Mouse (Mus musculus) C2C12 (cell line): ENCODE measurements around the gene Cib3. TPM values are rescaled to one million over a fixed set of nuclear protein-coding genes. Genes with fewer than 3 reads are reported as not detected.

Experiments
- H3K27me3 ChIP-seq: one replicate; pipeline ENCODE4 v1.6.1; 2011; ENCODE audit not compliant: control insufficient read depth, insufficient read depth, insufficient read length
- H3K36me3 ChIP-seq: one replicate; pipeline ENCODE4 v1.6.1; 2011; ENCODE audit not compliant: control insufficient read depth, insufficient read depth
- H3K4me3 ChIP-seq: one replicate; pipeline ENCODE4 v1.5.1; 2011; ENCODE audit warnings: mild to moderate bottlenecking, control low read depth; ENCODE audit not compliant: poor library complexity, insufficient read depth, severe bottlenecking
- H3K79me2 ChIP-seq: one replicate; pipeline ENCODE4 v1.6.1; 2011; ENCODE audit not compliant: control insufficient read depth, insufficient read depth
- H3K79me3 ChIP-seq: one replicate; pipeline ENCODE4 v1.6.1; 2011; ENCODE audit warnings: low read depth, control low read depth
- H3ac ChIP-seq: one replicate; pipeline ENCODE3; 2011; ENCODE audit warnings: low read depth; ENCODE audit not compliant: control insufficient read depth, insufficient read length
- CEBPB ChIP-seq: IDR thresholded peaks from one replicate; pipeline ENCODE4 v1.6.1; 2011; ENCODE audit warnings: low read depth, mild to moderate bottlenecking, control low read depth, moderate library complexity
- CTCF ChIP-seq: IDR thresholded peaks from one replicate; pipeline ENCODE4 v1.5.1; 2011; ENCODE audit not compliant: control insufficient read depth, insufficient read depth, insufficient read length
- FOSL1 ChIP-seq: IDR thresholded peaks from one replicate; pipeline ENCODE4 v1.8.0; 2011; ENCODE audit warnings: mild to moderate bottlenecking, low read length; ENCODE audit not compliant: poor library complexity, insufficient read depth, severe bottlenecking
- MAX ChIP-seq: IDR thresholded peaks from one replicate; pipeline ENCODE4 v1.6.1; 2011; ENCODE audit warnings: mild to moderate bottlenecking, control low read depth
- MYOD1 ChIP-seq: IDR thresholded peaks from one replicate; pipeline ENCODE4 v1.6.1; 2011; ENCODE audit warnings: low read depth; ENCODE audit not compliant: control insufficient read depth, insufficient read length
- MYOG ChIP-seq: IDR thresholded peaks from one replicate; pipeline ENCODE4 v1.6.1; 2011; ENCODE audit not compliant: control insufficient read depth, insufficient read length; ENCODE audit errors: extremely low read depth
- USF1 ChIP-seq: IDR thresholded peaks from one replicate; pipeline ENCODE4 v1.6.1; 2011; ENCODE audit warnings: low read depth, mild to moderate bottlenecking, control low read depth, moderate library complexity
- polyA plus RNA-seq: library from polyadenylated mRNA; unstranded; fragments of >200 nt; fragmentation: generic; extraction: Trizol; gene quantifications from one replicate; pipeline ENCODE4 v1.2.1, GENCODE M21; 2012; ENCODE audit warnings: missing spikeins

Gene Cib3
- polyA plus RNA-seq, 1 experiment: not detected

GRCm38 (mm10) chr8:72197997-72198396 lies 14.6 kb downstream of the Cib3 start:
- Histone ChIP-seq H3K36me3 (no peaks in the 10 kb centered on the region), H3K27me3 (no peaks in the 10 kb centered on the region), H3ac (no peak overlapping the region), H3K79me3 (no peaks in the 10 kb centered on the region), H3K79me2 (no peaks in the 10 kb centered on the region), H3K4me3 (no peak overlapping the region)
- no peak for TF ChIP-seq FOSL1
- no peak for TF ChIP-seq CEBPB
- no peak for TF ChIP-seq MYOD1

- H3K36me3 ChIP-seq: no peaks in the 10 kb centered on the region
- no peak overlapping the region for H3ac ChIP-seq
- no peak overlapping the region for H3K4me3 ChIP-seq
- no peaks in the 10 kb centered on the region for H3K79me2 ChIP-seq
- TF ChIP-seq USF1: no peak
- TF ChIP-seq CTCF: no peak
- H3K27me3 ChIP-seq: no peaks in the 10 kb centered on the region
- no peaks in the 10 kb centered on the region for H3K79me3 ChIP-seq
Observed at GRCm38 (mm10) chr8:72192065-72192464, 20.6 kb downstream of the Cib3 start.

GRCm38 (mm10) chr8:72190215-72190539 lies 22.5 kb downstream of the Cib3 start:
- H3K79me3 ChIP-seq: no peaks in the 10 kb centered on the region

GRCm38 (mm10) chr8:72189417-72190214 lies 23.0 kb downstream of the Cib3 start, which contains the start of gene Hsh2d:
TSS of gene Hsh2d (plus strand) at chr8:72189638.
- H3K4me3 ChIP-seq: no peak within 1 kb of the TSS
- TF ChIP-seq MYOD1: no peak
- no peak for TF ChIP-seq MYOG
- no peak for TF ChIP-seq MAX
- no peak for TF ChIP-seq CEBPB
- TF ChIP-seq USF1: no peak
- TF ChIP-seq CTCF: no peak

More at GRCm38 (mm10) chr8:72190215-72190539, 22.5 kb downstream of the Cib3 start:
- Histone ChIP-seq H3K27me3 (no peaks in the 10 kb centered on the region), H3ac (no peak overlapping the region), H3K4me3 (no peak overlapping the region), H3K79me2 (no peaks in the 10 kb centered on the region), H3K36me3 (no peaks in the 10 kb centered on the region)
- TF ChIP-seq CEBPB (no peak), MAX (no peak), CTCF (no peak), MYOG (no peak), FOSL1 (no peak), USF1 (no peak), MYOD1 (no peak)

DNA sequence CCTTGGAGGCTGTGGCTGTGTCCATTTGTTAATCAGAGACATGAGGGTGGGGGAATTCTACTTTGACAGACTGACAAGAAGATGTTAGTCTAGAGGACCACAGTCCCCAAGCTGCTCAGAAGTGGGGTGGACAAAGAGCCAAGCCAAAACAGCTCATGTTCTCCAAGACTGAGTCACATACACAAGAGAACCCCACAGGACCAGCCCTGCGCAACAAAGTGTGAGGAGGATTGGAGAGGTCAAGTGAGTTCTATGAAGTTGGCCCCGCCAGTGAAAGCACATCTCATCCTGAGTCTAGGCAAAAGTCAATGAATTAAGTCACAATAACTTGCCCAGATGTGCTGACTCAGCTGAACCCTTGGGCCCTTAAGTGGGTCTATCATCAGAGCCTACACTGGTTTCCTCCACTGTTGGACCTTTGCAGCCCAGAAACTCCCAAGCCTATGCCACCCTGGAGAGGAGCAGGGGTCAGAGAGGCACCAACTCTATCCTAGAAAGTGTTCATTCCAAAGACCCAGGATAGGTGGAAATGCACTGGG lies 24.8 kb downstream of the Cib3 start:
- no peaks in the 10 kb centered on the region for H3K79me2 ChIP-seq
- no peak overlapping the region for H3K4me3 ChIP-seq
- no peaks in the 10 kb centered on the region for H3K79me3 ChIP-seq
- H3ac ChIP-seq: no peak overlapping the region
- H3K27me3 ChIP-seq: no peaks in the 10 kb centered on the region
- H3K36me3 ChIP-seq: no peaks in the 10 kb centered on the region
- TF ChIP-seq CTCF (no peak), CEBPB (no peak), MYOD1 (no peak), FOSL1 (no peak)

More at GRCm38 (mm10) chr8:72189417-72190214, 23.0 kb downstream of the Cib3 start, which contains the start of gene Hsh2d:
- H3K79me2 ChIP-seq: no peaks in the 10 kb centered on the region
- H3K79me3 ChIP-seq: no peaks in the 10 kb centered on the region
- H3K27me3 ChIP-seq: no peaks in the 10 kb centered on the region
- no peak within 1 kb of the TSS for H3ac ChIP-seq
- no peaks in the 10 kb centered on the region for H3K36me3 ChIP-seq

DNA sequence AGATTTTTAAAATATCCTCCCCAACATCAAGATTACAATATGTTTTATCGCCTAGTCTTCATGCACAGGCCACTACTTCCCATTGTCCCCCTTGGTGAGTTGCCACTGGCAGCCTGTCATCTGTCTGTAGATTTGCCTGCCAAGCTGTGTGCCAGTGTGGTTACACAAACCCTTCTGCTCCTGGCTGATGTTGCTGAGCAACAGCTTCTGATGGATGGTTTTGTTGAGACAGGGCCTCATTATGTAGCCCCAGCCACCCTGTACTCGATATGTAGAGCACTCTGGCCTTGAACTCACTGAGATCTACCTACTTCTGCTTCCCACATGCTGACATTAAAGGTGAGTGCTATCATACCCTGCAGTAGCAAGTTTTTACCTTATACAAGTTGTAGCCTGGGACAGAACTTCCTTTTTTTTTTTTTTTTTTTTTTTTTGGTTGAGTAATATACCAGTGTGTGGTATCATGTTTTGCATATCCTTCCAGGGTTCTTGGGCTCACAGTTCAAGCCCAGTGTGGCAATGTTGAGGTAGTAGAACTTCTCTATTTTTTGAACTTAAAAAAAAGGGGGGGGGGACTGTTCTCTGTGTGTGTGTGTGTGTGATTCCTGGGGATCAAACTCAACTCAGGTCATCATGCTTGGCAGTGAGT lies 29.0 kb downstream of the Cib3 start:
- no peak overlapping the region for H3ac ChIP-seq
- peaks cover 9% of the 10 kb centered on the region for H3K36me3 ChIP-seq
- no peaks in the 10 kb centered on the region for H3K27me3 ChIP-seq
- no peaks in the 10 kb centered on the region for H3K79me3 ChIP-seq
- H3K79me2 ChIP-seq: no peaks in the 10 kb centered on the region
- H3K4me3 ChIP-seq: no peak overlapping the region
- TF ChIP-seq CEBPB (no peak), CTCF (no peak), MAX (no peak), MYOD1 (no peak), FOSL1 (no peak)
